Mouse (Mus musculus) neural tube, embryonic 10.5 days (tissue): ENCODE measurements around the gene Atp5c1.
A peak's percentile ranks its signal among the peaks of the same experiment; 100 is the strongest.

Source experiments
- DNase-seq: peaks from one replicate; pipeline ENCODE4 v3.0.0-alpha.2; 2017; ENCODE audit warnings: low spot score; ENCODE audit errors: extremely low spot score

The Atp5c1 gene

DNA sequence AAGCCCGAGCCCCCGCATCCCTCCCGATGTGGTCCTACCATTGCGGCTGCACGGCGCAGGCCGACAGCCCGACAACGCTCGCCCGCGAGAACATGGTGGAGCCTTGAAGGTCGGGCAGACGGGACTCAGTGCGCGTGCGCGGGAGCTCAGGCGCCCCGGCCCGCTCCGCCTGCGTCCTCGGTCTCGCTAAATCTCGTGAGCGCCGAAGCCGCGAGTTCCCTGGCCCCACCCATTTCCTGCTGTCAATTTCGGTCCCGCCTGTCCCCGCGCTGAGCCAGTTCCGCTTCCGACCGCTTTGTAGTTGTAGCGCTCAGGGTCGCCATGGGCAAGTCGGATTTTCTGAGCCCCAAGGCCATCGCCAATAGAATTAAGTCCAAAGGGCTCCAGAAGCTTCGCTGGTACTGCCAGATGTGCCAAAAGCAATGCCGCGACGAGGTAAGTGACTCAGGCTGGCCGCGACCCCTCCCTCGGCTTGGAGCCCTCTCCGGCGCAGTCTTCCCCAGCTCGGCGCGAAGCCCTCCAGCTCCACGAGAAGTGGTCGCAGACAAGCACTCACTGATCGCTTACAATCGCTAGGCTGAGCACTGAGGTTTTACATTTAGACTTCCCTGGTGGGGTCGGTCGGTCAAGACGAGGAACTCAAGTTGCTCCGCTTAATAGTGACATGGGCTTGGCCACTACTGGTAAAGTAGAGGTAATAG lies at the start of gene Atp5c1, which contains the start of gene Kin:
Atp5c1 (minus strand) TSS at position 201 of the 701 bp plus-strand sequence.
Kin (plus strand) TSS at position 284 of the 701 bp plus-strand sequence.
- DNase-seq: peak; percentile 97

DNA sequence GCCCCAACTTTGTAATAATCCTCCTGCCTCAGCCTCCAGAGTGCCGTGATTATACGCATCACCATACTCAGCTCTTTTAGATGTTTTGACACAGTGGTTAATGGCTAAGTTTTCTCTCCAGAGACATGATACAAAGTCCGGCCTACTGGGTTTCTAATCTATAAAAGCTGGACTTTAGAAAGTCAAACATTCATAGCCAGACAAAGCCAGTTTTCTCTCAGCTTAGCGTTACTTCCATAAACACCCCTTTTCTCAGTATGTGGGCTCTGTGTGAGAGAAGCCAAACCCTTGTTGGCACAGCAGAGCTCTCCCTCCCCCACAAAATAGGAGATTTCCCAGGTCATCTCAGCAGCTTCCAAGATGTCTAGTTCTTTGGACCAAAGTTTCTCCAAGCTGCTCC lies 48.3 kb upstream of the Atp5c1 start:
- DNase-seq: no peak

DNA sequence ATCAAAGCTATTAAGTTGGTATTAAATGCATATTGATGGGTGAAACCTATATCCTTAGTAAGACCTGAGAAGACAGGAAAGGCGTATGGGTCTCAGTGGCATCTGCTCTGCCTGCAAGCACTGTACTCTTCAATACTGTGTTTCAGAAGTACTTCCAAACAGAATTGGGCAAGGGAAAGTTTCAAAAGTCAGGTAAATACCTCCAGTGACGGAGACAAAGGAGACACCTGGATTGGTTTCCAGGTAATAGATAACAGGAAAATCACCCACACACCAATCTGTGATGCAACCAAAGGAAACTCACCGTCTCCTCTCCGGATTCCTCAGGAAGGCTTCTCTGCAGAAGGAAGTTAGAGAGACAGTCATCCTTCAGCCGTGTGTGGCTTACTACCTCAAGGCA lies 47.2 kb upstream of the Atp5c1 start:
- DNase-seq: no peak

DNA sequence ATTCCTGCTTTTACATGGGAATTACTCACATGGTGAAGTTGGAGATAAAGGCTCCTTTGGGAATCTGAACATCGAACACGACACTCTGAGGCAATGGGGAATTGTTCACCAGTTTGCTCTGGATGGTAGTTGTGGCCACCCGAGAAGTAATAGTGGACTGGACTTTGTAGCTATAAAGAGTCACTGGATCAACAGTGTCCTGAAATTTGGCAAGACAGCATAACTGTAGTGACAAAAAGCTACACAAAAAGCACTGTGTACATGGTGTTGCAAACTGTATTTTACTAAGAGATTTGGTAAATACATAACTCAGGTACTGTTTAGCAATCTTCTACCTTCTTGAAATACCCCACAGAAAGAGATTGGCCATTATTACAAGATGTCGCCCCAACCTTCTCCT lies 45.8 kb upstream of the Atp5c1 start:
- no peak for DNase-seq

DNA sequence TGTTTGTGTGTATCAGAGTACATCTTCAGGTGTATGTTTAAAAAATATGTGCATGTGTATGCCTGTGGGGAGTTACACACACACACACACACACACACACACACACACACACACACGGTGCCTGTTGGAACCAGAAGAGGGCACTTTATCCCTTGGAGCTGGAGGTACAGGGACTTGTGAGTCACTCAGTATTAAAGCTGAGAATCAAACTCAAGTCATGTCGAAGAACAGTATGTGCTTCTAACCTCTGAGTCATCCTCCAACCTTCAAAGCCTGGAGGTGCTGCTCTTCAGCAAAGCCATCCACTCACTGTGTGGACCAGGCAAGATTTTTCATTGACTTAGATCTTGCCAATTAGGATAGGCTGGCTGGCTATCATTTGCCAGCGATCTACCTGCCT lies 41.5 kb upstream of the Atp5c1 start:
- DNase-seq: no peak

DNA sequence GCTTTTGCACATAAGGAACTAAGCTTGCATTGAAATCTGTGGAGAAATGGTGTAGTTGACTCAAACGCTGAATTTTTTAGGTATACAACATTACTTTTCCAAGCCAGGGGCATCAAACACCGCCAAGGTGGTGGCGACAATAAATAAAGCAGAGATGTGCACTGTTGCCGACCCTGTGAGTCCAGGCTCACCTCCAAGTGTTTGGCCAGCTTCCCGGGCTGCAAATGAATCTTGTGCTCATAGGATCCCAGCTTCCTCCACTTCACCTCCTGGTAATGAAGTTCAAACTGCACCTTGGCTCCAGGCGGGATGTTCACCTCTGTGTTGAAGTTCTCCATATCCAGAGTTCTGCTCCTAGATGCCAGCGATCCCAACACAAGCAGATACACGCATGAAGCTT lies 39.0 kb upstream of the Atp5c1 start:
- DNase-seq: no peak

DNA sequence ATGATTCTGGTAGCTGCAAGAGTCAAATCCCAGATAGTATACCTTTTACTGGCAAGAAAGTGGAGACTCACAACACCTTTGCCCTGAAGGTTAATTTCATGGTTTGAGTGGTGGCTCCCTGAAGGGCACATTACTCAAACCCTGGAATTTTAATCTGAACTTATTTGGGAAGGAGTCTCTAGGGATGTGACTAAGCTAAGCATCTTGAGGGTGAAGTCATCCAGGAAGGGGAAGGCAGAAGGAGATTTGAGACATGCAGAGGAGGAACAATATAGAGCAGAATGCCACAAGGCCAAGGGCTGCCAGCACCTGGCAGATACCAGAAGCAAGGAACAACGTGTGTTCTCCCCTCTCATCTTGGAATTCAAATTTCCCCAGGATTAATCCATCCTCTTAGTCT lies 38.4 kb upstream of the Atp5c1 start:
- no peak for DNase-seq

DNA sequence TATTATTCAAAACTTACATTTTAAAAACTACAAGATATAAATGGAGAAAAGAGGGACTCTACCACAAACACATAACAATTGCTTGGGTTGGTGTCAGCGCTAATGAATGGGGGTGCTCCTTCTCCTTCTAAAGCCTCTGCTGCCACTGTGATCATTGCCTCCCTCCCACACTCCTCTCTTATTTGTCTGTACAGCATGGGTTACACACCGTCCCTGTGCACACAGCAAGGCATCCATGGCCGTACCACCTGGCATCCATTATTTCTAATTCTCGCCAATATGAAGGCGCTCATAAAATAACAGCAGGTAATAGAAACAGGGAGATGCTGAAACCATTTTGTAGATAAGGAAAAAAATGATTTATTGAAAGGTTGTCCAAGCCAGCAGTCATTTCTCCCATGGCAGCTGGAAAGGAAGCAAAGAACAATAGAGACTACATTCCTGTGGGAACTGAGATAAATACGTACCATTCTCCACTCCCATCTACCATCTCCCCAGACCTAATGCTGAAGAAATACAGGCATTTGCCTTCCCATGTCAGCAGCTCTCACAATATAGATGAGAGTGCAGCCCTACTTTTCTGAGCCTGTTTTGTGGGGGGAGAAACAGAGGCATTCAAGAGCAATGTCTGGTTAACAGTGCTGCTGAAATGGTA lies 28.4 kb upstream of the Atp5c1 start:
- no peak for DNase-seq

DNA sequence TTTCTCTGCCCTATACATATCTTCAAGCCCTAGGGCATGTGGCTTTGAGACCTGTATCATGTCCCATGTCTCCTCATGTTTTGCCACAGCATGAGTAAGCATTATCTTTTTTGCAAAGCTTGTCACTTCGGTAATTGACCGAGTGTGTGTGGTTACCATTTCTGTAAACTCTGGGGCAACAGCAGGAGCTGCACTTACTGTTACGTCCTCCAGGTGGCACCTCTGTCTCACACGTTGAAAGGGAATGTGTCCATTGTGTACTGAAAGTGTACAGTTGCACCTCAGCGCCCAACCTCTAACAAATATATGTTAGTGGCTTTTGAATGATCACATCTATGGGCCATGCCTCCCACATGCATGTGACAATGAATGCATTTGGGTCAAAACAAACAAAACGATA lies 20.9 kb upstream of the Atp5c1 start:
- DNase-seq: peak; percentile 27

DNA sequence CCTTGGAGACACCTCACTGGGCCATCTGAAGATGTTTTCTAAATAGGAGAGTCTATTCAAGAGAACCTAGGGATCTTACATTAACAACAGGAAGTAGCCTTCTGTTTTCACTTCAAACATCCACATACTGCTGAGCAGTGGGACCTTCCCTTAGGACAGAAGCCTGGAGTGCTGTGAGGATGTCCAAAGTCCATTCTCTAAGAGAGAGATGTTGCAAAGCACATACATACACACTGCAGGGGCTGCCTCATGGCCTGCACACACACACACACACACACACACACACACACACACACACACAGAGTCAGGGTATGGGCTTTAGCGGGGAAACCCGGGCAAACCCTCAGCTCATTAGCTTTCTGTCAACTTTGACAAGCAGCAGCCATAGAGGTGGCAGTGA lies 20.2 kb upstream of the Atp5c1 start:
- DNase-seq: no peak

DNA sequence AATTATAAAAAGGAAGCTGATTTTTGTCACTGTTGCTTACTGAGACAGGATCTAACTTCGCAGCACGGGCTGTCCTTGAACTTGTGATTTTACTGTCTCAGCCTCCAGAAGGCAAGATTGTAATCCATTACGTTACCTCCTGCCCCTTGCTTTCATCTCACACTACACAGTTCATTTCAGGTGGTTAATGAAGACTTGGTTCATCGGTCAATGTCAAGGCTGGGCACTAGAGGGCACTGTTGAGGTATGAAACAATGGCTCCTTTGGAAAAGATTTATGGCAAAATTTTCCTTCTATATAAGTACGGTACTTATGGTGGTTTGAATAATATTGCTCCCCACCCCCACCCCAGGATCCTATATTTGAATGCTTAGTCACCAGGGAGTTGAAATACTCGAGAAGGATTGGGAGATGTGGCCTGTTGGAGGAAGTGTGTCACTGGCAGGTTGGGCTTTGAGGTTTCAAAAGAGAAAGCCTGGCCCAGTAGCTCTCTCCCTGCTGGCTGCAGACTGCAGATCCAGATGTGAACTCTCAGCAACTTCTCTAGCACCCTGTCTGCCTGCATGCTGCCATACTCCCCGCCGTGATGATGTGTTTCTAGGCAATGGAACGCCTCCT lies 18.4 kb upstream of the Atp5c1 start:
- DNase-seq: peak; percentile 43

DNA sequence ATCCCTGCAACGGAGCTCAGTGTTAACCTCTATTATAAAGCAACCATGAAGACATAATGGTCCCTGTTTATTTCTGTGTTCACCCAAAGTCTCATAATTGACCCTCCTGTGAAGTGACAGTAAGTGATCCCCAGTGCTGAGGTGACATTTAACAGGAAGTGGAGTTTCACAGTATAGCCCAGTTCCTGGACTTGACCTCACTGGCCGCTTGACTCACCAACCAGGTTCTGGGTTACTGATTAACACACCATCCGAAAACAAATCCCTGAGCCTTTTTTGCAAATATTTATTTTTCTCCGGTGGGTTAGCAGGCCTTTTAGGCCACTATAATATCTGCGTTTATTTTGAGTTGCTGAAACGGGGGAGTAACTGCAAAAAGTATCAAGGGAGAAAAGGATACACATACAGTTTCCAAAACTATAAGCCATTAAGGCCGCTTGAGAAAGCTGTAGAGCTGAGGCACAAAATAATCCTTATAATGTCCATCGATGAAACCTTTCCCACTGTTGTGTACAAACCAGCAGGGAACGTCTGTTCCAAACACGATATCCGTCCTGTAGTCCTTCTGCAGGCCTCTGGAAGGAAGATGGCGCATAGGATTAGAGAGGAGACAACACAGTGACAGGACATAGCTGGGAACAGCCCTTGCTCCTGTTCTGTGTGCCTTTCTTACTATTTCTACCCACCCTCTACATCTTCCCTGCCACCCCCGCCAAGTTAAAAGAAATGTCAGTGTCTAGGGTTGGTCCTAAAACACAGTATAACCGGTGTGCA lies 14.2 kb upstream of the Atp5c1 start:
- DNase-seq: no peak

DNA sequence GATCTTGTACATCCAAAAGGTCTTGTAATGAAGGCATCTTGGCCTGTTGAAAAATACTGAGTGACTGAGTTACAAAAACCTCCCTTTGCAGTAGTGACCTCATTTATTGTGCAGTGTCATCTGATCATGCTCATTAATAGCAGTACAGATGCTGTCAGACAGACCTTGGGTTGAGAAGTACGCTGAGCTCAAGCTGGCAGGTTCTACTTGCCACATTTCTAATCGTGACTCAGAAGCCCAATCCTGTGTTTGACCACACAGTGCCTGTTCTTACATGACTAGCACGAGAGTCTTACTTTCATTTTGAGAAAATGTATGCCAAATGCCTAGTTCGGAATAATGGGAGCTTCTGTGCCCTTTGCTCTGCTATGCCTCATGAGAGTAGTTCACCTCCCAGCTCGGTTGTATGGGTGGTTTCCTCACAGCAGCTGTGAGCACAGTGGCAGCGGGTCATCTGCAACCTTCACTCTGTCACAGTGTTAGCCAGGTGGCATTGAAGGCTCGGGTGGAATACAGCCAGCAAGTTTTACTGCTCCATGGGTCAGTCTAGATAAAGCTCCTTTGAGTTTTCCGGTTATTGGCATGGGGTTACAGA lies 7.0 kb upstream of the Atp5c1 start:
- DNase-seq: no peak

DNA sequence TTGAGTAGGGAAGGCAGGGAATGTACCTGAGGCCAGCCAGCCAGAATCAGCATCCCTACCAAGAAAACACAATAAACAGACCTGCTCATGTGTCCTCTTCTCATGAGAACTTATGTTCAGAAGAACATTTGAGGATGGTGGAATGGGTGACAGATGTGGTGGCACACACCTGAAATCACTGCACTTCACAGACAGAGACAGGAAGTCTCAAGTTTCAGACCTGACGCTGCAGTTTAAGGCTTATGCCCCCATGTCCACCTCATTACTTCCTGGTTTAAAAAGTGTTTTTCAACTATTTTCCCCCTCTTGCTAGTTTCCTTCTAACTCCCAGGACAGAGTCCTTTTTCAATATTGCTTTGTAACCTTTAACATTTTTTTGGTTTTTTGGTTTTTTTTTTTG lies 2.4 kb upstream of the Atp5c1 start:
- no peak for DNase-seq

DNA sequence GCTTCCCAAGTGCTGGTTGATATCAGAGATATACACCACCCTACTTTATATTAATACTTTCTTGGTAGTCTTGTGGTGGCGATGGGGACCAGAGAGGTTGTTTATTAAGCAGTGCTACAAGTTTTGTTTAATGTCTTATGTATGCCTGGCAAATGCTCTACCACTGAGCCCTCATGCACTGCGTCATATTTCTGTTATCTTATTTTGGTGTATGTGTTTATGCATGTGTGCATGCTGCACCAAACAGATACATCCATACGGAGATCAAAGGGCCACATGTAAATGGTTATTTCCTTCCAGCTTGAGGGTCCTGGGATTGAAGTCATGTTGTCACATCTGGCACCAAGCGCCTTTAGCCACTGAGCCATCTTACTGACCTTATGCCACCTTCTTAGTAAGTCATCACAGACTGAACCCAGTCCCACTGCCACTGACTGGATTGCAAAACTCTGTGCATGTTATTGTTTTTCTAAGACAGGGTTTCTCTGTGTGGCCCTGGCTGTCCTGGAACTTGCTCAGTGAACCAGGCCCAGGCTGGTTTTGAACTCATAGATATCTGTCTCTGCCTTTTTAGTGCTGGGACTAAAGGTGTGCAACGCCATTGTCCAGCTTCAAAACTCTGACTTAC lies 1.3 kb upstream of the Atp5c1 start:
- DNase-seq: no peak

DNA sequence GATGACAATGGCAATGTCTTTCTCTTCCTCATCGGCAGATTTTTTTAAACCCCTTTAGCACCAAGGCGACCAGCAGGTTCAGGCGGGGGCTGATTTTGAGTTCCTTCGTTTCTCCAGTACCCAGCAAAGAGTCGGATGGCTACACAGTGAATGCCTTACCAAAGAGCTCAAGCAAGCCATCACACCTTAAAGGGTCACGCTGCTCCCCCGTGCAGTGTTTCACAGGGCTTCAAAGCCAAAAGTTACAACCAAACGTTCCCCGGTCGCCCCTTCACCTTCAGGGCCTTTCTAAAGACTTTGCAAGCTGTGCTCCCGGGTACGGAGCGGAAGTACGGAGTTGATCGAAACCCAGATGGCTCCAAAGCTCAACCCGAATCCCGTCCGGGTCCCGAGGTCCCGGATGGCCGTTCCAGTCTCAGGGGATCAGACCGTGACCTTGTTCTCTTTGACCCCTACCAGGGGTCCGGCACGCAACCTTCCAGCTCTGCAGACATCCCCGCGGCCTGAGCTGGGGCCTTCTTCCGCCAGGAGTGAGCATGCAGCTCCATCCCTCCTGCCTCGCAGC lies 483 bp downstream of the Atp5c1 start:
- DNase-seq: no peak

DNA sequence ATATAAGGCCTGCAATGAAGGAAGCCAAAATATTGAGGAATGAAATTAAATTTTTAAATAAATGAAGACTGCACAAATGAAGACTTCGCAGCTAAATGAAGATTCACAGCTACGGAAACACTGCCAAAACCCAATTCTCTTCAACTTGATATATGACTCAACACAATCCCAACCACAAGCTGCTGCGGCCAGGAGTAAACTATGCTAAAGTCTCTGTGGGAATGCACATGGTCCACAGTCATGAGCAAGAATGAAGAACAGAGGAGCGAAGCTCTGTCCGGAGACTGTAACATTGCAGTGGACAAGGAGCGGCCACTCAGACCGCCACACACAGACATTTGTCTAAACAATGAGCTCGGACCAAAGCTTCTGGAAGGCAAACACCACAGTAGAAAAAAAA lies 3.6 kb downstream of the Atp5c1 start:
- no peak for DNase-seq

DNA sequence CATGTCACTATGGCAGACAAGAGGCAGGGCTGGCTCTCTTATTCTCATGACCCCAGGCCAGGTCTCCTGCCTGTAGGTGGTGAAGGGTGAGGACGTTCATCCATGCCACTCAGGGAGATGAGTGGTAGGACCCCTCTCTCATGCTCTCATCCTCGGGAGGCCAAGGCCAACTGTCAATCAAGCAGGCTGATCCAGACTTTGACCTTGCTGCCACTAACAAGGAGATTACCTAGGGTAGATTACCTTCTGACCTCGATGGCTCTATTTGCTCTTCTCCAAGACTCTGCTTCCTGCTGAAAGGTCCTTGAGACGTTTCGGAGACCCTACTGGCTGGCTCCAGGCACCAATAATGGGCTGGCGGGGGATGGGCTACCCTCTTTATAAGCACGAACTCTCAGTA lies 5.8 kb downstream of the Atp5c1 start:
- no peak for DNase-seq

DNA sequence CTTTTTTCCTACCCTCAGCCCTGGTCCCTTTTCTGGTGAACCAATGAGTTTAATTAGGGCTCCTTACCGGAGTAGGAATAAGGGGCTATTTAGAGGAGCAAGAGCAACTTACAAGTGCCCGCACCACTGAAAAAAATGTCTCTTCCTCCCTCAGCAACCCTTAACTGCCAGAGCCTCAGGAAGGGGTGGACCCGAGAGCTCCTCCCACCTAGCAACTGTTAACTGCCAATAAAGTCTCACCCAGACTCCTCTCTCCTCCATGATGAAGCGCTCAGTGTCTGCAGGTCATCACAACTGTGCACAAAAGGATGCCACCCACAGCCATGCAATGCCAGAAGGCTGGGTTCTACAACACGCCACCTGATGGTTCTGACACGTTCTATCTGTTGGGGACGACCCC lies 8.6 kb downstream of the Atp5c1 start:
- no peak for DNase-seq

DNA sequence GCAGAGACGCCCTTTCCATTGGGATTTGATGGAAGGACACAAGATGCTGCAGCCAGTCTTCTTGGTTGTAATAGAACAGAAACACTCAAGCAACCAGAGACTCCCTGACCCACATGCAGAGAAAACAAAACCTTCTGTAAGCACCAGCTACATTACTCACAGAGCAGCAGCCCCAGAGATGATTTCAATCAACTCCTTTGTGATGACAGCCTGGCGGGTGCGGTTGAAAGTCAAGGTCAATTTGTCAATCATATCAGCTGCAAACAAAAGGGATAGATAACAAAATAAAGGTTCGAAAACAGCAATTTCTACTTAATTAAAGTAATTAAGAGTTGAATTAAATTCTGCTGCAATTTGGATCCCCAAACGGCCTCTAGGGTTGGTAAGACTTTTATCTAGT lies 21.5 kb downstream of the Atp5c1 start:
- DNase-seq: no peak

DNA sequence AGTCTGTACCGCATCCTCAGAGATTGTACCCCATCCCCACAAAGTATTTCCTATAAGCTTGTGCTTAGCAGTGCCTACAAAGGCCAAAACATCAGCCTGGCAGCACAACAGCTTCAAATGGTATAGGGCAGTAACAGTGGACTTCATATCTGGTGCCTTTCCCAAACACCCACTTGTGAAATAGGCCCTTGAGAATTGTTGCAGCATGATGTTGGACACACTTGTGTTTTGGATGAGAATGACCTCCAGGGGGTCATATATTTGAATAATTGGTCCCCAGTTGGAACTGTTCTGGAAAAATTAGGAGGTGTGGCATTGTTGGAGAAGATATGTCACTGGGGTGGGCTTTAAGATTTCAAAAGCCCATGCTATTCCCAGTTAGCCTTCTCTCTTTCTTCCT lies 28.3 kb downstream of the Atp5c1 start:
- DNase-seq: no peak
